Comparison of ENCODE assay signal across 21 mouse cellular contexts in the genomic region with DNA sequence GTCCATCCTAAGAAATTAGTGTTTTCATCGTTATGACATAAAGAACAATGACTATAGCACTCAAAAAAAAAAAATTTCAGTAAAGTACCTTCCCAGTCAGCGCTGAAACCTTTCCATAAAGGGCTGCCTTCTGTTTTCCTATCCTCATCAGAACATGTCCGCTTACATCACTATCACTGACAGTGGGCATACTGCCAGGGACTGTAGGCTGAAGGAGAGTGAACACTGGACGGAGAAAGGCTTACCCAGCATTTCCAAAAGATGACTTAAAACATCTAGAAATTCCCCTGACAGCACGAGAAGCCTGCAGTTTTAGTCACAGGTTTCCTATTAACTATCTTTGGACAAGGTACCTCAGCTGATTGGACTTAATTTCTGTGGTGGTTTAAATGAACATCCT. TPM values are rescaled to one million over a fixed set of nuclear protein-coding genes. Genes with fewer than 3 reads are reported as not detected.
A peak's percentile ranks its signal among the peaks of the same experiment; 100 is the strongest.
DNase-seq lines count a peak whose midpoint lies in the region; ATAC-seq and TF ChIP-seq lines count a peak whose summit lies in the region.
"Had no signal": no experiment of that assay in that cellular context is flagged by ENCODE, and none has a peak within 500 bp of the region (broad histone marks: within the 10 kb centered on the region; RNA-seq: fewer than 3 reads in every experiment).

No protein-coding gene starts in this region.

- no peaks in the 10 kb centered on the region for H3K4me1 ChIP-seq in heart, embryonic 10.5 days
- no peaks in the 10 kb centered on the region for H3K4me1 ChIP-seq in heart, adult 2 months (ENCODE audit: control insufficient read depth, insufficient read depth, low read length)
- no peaks in the 10 kb centered on the region for H3K4me1 ChIP-seq in midbrain, embryonic 11.5 days (ENCODE audit: control insufficient read depth, insufficient read depth, low read length)
- no peaks in the 10 kb centered on the region for H3K4me1 ChIP-seq in midbrain, embryonic 16.5 days (ENCODE audit: control insufficient read depth, insufficient read depth, low read length)
- H3K4me1 ChIP-seq: heart, embryonic 15.5 days; lung, embryonic 15.5 days had no signal

- no peak for TF ChIP-seq CTCF in heart, adult 2 months (IDR thresholded peaks at IDR 0.05)

- H3K9me3 ChIP-seq in heart, embryonic 10.5 days: no peaks in the 10 kb centered on the region
- H3K9me3 ChIP-seq in midbrain, embryonic 11.5 days (ENCODE audit: control insufficient read depth, low read length): no peaks in the 10 kb centered on the region
- H3K9me3 ChIP-seq in midbrain, embryonic 16.5 days (replicated peaks; ENCODE audit: control insufficient read depth, low read length, poor library complexity, severe bottlenecking): no peaks in the 10 kb centered on the region
- H3K9me3 ChIP-seq: embryonic facial prominence, embryonic 13.5 days; heart, embryonic 15.5 days; lung, embryonic 15.5 days had no signal

- no peak overlapping the region for H3K27ac ChIP-seq in heart, embryonic 10.5 days
- no peak overlapping the region for H3K27ac ChIP-seq in heart, adult 2 months
- no peak overlapping the region for H3K27ac ChIP-seq in midbrain, embryonic 11.5 days (ENCODE audit: low read depth, low read length)
- no peak overlapping the region for H3K27ac ChIP-seq in midbrain, embryonic 16.5 days (ENCODE audit: low read length)
- H3K27ac ChIP-seq: embryonic facial prominence, embryonic 13.5 days; heart, embryonic 15.5 days; hindbrain, embryonic 14.5 days; lung, embryonic 15.5 days had no signal

- intact Hi-C loops in heart, adult 2 months (cut with DNase I): no loop called here

- no peak for TF ChIP-seq EP300 in heart, adult 2 months (IDR thresholded peaks at IDR 0.05; ENCODE audit: insufficient read depth, low read depth, low read length)

- H3K27me3 ChIP-seq in heart, embryonic 10.5 days (ENCODE audit: insufficient read depth, poor library complexity, severe bottlenecking): no peaks in the 10 kb centered on the region
- H3K27me3 ChIP-seq in heart, adult 2 months (ENCODE audit: control insufficient read depth, insufficient read depth, low read length): no peaks in the 10 kb centered on the region
- H3K27me3 ChIP-seq in midbrain, embryonic 11.5 days (ENCODE audit: control insufficient read depth, insufficient read depth, low read length): no peaks in the 10 kb centered on the region
- H3K27me3 ChIP-seq in midbrain, embryonic 16.5 days (ENCODE audit: control insufficient read depth, insufficient read depth, low read depth, low read length): no peaks in the 10 kb centered on the region
- H3K27me3 ChIP-seq: embryonic facial prominence, embryonic 13.5 days; heart, embryonic 15.5 days; lung, embryonic 15.5 days had no signal

- 82% methylated on average over 5 of the region's 5 CpGs for WGBS in heart, embryonic 10.5 days
- 44% methylated on average over 5 of the region's 5 CpGs for WGBS in heart, adult 2 months
- WGBS in midbrain, embryonic 11.5 days: 95% methylated on average over 5 of the region's 5 CpGs
- WGBS in midbrain, embryonic 16.5 days: 94% methylated on average over 5 of the region's 5 CpGs

- no peak for ATAC-seq in midbrain, embryonic 11.5 days (ENCODE audit: low FRiP score)
- no peak for ATAC-seq in midbrain, embryonic 16.5 days
- ATAC-seq: activated CD4-positive, CD25-positive, alpha-beta regulatory T cell, adult 4 months; forebrain, embryonic 14.5 days had no signal

- no peak overlapping the region for H3K4me2 ChIP-seq in midbrain, embryonic 11.5 days
- no peak overlapping the region for H3K4me2 ChIP-seq in midbrain, embryonic 16.5 days (ENCODE audit: low read length)
- H3K4me2 ChIP-seq: embryonic facial prominence, embryonic 13.5 days; heart, embryonic 15.5 days; hindbrain, embryonic 14.5 days; liver, embryonic 11.5 days; lung, embryonic 15.5 days had no signal

- H3K4me3 ChIP-seq in heart, embryonic 10.5 days: no peak overlapping the region
- H3K4me3 ChIP-seq in heart, adult 2 months: no peak overlapping the region
- no peak overlapping the region for H3K4me3 ChIP-seq in midbrain, embryonic 11.5 days (ENCODE audit: low read depth, low read length)
- H3K4me3 ChIP-seq in midbrain, embryonic 16.5 days (ENCODE audit: low read depth, low read length): no peak overlapping the region
- H3K4me3 ChIP-seq: embryonic facial prominence, embryonic 13.5 days; heart, embryonic 15.5 days; lung, embryonic 15.5 days had no signal

- H3K9ac ChIP-seq in heart, adult 2 months (ENCODE audit: low read depth, low read length): no peak overlapping the region
- H3K9ac ChIP-seq in midbrain, embryonic 11.5 days (ENCODE audit: low read length): no peak overlapping the region
- no peak overlapping the region for H3K9ac ChIP-seq in midbrain, embryonic 16.5 days (ENCODE audit: low read depth, low read length)
- H3K9ac ChIP-seq: embryonic facial prominence, embryonic 13.5 days; heart, embryonic 15.5 days; hindbrain, embryonic 14.5 days; lung, embryonic 15.5 days had no signal

- TF ChIP-seq POLR2A in heart, adult 2 months (IDR thresholded peaks at IDR 0.05; ENCODE audit: insufficient read depth, low read depth, low read length): no peak

- DNase-seq in adrenal gland, postnatal 10 days: peak; percentile 32
- no peak for DNase-seq in adrenal gland, adult 8-10 months
- DNase-seq in heart, embryonic 10.5 days (ENCODE audit: low spot score): peak; percentile 51
- no peak for DNase-seq in heart, adult 2 months
- peak; percentile 39 for DNase-seq in kidney, postnatal 10 days
- DNase-seq in kidney, adult 8-10 months: no peak
- DNase-seq in midbrain, embryonic 11.5 days (ENCODE audit: low spot score, missing footprints): peak; percentile 8
- DNase-seq: cerebellum, adult 9-11 months; gastrocnemius, postnatal 25 days; layer of hippocampus, adult 9-11 months; right cerebral cortex, postnatal 4 days; thymus, adult 2 months had no signal

- H3K36me3 ChIP-seq in heart, embryonic 10.5 days: peaks cover 40% of the 10 kb centered on the region
- peaks cover 1% of the 10 kb centered on the region; the same call in 1 of the 2 replicates for H3K36me3 ChIP-seq in heart, adult 2 months (ENCODE audit: control insufficient read depth, insufficient read depth, low read length)
- H3K36me3 ChIP-seq in midbrain, embryonic 11.5 days (ENCODE audit: control insufficient read depth, insufficient read depth, low read length): peaks cover 2% of the 10 kb centered on the region; the same call in 1 of the 2 replicates
- peaks cover 23% of the 10 kb centered on the region for H3K36me3 ChIP-seq in midbrain, embryonic 16.5 days (ENCODE audit: control insufficient read depth, insufficient read depth, low read length)

- H3K79me2 ChIP-seq in heart, adult 2 months (replicated peaks; ENCODE audit: control insufficient read depth, insufficient read depth, low read length): no peaks in the 10 kb centered on the region

RNA-seq across cellular contexts. Expression of gene Slc35a1, which starts 13.5 kb away (rescaled TPM):
- 10 to 100 TPM; 32.7 to 35.1 TPM for total RNA-seq in adrenal gland, postnatal 10 days (2021)
- total RNA-seq in adrenal gland, adult 8-10 months (2022): 10 to 100 TPM; 42.8 to 55.2 (median 53.0) TPM
- 53.0 and 58.0 TPM in 2 replicates for polyA plus RNA-seq in heart, embryonic 10.5 days (2016; fragmentation: Nextera tagmentation; extraction: Ambion mirVana)
- total RNA-seq in heart, adult 2 months (2021): 10 to 100 TPM; 11.1 to 14.0 TPM
- 9.0 and 18.1 TPM in 2 replicates for polyA plus RNA-seq in heart, adult 2 months (2012; rRNA removed)
- polyA plus RNA-seq in midbrain, embryonic 11.5 days (2014; fragmentation: Nextera tagmentation; extraction: Ambion mirVana): 49.7 and 51.9 TPM in 2 replicates
- 47.3 and 48.7 TPM in 2 replicates for polyA plus RNA-seq in midbrain, embryonic 16.5 days (2015; fragmentation: Nextera tagmentation; extraction: Ambion mirVana)

RNA-seq across cellular contexts. Expression of gene Cfap206, which starts 56.3 kb away (rescaled TPM):
- total RNA-seq in adrenal gland, postnatal 10 days (2021): under 1 TPM; 0.55 to 0.87 TPM
- under 1 TPM; 0.31 to 1.00 (median 0.65) TPM for total RNA-seq in adrenal gland, adult 8-10 months (2022)
- polyA plus RNA-seq in heart, embryonic 10.5 days (2016; fragmentation: Nextera tagmentation; extraction: Ambion mirVana): 0.05 TPM in 1 of 2 replicates, not detected in the other
- under 1 TPM in 1 of 2 experiments, not detected in 1; 0.16 TPM for total RNA-seq in heart, adult 2 months (2021)
- 0.23 and 0.47 TPM in 2 replicates for polyA plus RNA-seq in heart, adult 2 months (2012; rRNA removed)
- polyA plus RNA-seq in midbrain, embryonic 11.5 days (2014; fragmentation: Nextera tagmentation; extraction: Ambion mirVana): 0.48 and 0.99 TPM in 2 replicates
- polyA plus RNA-seq in midbrain, embryonic 16.5 days (2015; fragmentation: Nextera tagmentation; extraction: Ambion mirVana): 3.4 and 4.1 TPM in 2 replicates
- total RNA-seq: gastrocnemius, postnatal 25 days had no signal
- polyA plus RNA-seq: activated CD4-positive, CD25-positive, alpha-beta regulatory T cell, adult 4 months; intestine, embryonic 14.5 days; liver, embryonic 11.5 days had no signal

RNA-seq across cellular contexts. Expression of gene Rars2, which starts 59.0 kb away (rescaled TPM):
- 10 to 100 TPM; 41.6 to 45.8 TPM for total RNA-seq in adrenal gland, postnatal 10 days (2021)
- total RNA-seq in adrenal gland, adult 8-10 months (2022): 10 to 100 TPM; 29.7 to 38.4 (median 35.2) TPM
- polyA plus RNA-seq in heart, embryonic 10.5 days (2016; fragmentation: Nextera tagmentation; extraction: Ambion mirVana): 63.1 and 68.0 TPM in 2 replicates
- total RNA-seq in heart, adult 2 months (2021): 10 to 100 TPM; 23.6 to 24.9 TPM
- 10.1 and 19.8 TPM in 2 replicates for polyA plus RNA-seq in heart, adult 2 months (2012; rRNA removed)
- polyA plus RNA-seq in midbrain, embryonic 11.5 days (2014; fragmentation: Nextera tagmentation; extraction: Ambion mirVana): 77.3 and 84.5 TPM in 2 replicates
- 50.4 and 59.3 TPM in 2 replicates for polyA plus RNA-seq in midbrain, embryonic 16.5 days (2015; fragmentation: Nextera tagmentation; extraction: Ambion mirVana)

RNA-seq across cellular contexts. Expression of gene Orc3, which starts 59.0 kb away (rescaled TPM):
- total RNA-seq in adrenal gland, postnatal 10 days (2021): 10 to 100 TPM; 56.3 to 81.0 TPM
- total RNA-seq in adrenal gland, adult 8-10 months (2022): 10 to 100 TPM; 58.4 to 78.6 (median 70.1) TPM
- 84.3 and 85.2 TPM in 2 replicates for polyA plus RNA-seq in heart, embryonic 10.5 days (2016; fragmentation: Nextera tagmentation; extraction: Ambion mirVana)
- total RNA-seq in heart, adult 2 months (2021): 10 to 100 TPM; 28.5 to 34.3 TPM
- polyA plus RNA-seq in heart, adult 2 months (2012; rRNA removed): 17.1 and 37.5 TPM in 2 replicates
- 127 and 135 TPM in 2 replicates for polyA plus RNA-seq in midbrain, embryonic 11.5 days (2014; fragmentation: Nextera tagmentation; extraction: Ambion mirVana)
- 78.6 and 86.0 TPM in 2 replicates for polyA plus RNA-seq in midbrain, embryonic 16.5 days (2015; fragmentation: Nextera tagmentation; extraction: Ambion mirVana)

Comparison
In these comparisons a context has a peak if more than half of its experiments do, and no peak if none do; other contexts are left out.
1. DNase-seq: peak in adrenal gland, postnatal 10 days (single experiment), heart, embryonic 10.5 days (single experiment), kidney, postnatal 10 days (single experiment) and midbrain, embryonic 11.5 days (single experiment); none in adrenal gland, adult 8-10 months (single experiment), heart, adult 2 months (0 of 2) and kidney, adult 8-10 months (0 of 2).